Comparison of ENCODE assay signal across 8 mouse cellular contexts in genomic region chr10:116177390-116178179, GRCm38 (mm10).
DNase-seq lines count a peak whose midpoint lies in the region; ATAC-seq and TF ChIP-seq lines count a peak whose summit lies in the region.

No protein-coding gene starts in this region.

- H3K4me3 ChIP-seq in heart, embryonic 10.5 days = peak overlapping the region; percentile 55
- H3K4me3 ChIP-seq in heart, adult 2 months = no peak overlapping the region
- no peak overlapping the region for H3K4me3 ChIP-seq in hindbrain, embryonic 16.5 days (ENCODE audit: low read length)
- H3K4me3 ChIP-seq in midbrain, embryonic 13.5 days (replicated peaks) = peak overlapping the region; percentile 9

- no peak for TF ChIP-seq EP300 in heart, adult 2 months (IDR thresholded peaks at IDR 0.05; ENCODE audit: insufficient read depth, low read depth, low read length)

- no peak for TF ChIP-seq CTCF in heart, adult 2 months (IDR thresholded peaks at IDR 0.05)
- no peak for TF ChIP-seq CTCF in brain, embryonic 14.5 days (IDR thresholded peaks at IDR 0.05; ENCODE audit: borderline replicate concordance, extremely low read depth, insufficient read depth, insufficient read length)

- H3K27ac ChIP-seq in heart, embryonic 10.5 days = no peak overlapping the region; the same call in 1 of the 2 replicates
- no peak overlapping the region for H3K27ac ChIP-seq in heart, adult 2 months
- H3K27ac ChIP-seq in hindbrain, embryonic 16.5 days (ENCODE audit: low read depth, low read length) = no peak overlapping the region
- H3K27ac ChIP-seq in midbrain, embryonic 13.5 days = no peak overlapping the region

- H3K4me2 ChIP-seq in hindbrain, embryonic 16.5 days (ENCODE audit: low read length) = peak overlapping the region; percentile 20
- peak overlapping the region; percentile 28 for H3K4me2 ChIP-seq in midbrain, embryonic 13.5 days (replicated peaks)

- no peaks in the 10 kb centered on the region for H3K36me3 ChIP-seq in heart, embryonic 10.5 days
- H3K36me3 ChIP-seq in heart, adult 2 months (ENCODE audit: control insufficient read depth, insufficient read depth, low read length) = no peaks in the 10 kb centered on the region
- no peaks in the 10 kb centered on the region for H3K36me3 ChIP-seq in hindbrain, embryonic 16.5 days (ENCODE audit: control insufficient read depth, insufficient read depth, low read length)
- no peaks in the 10 kb centered on the region for H3K36me3 ChIP-seq in midbrain, embryonic 13.5 days

- no peaks in the 10 kb centered on the region for H3K27me3 ChIP-seq in heart, embryonic 10.5 days (ENCODE audit: insufficient read depth, poor library complexity, severe bottlenecking)
- 0 out of 2 replicates have a peak, but pooled peaks cover 1% of the 10 kb centered on the region for H3K27me3 ChIP-seq in heart, adult 2 months (ENCODE audit: control insufficient read depth, insufficient read depth, low read length)
- no peaks in the 10 kb centered on the region for H3K27me3 ChIP-seq in hindbrain, embryonic 16.5 days (replicated peaks; ENCODE audit: control insufficient read depth, insufficient read depth, low read length)
- H3K27me3 ChIP-seq in midbrain, embryonic 13.5 days = 0 out of 2 replicates have a peak, but pooled peaks cover 4% of the 10 kb centered on the region

- no peak overlapping the region for H3K9ac ChIP-seq in heart, adult 2 months (ENCODE audit: low read depth, low read length)
- H3K9ac ChIP-seq in hindbrain, embryonic 16.5 days (ENCODE audit: low read depth, low read length) = no peak overlapping the region
- H3K9ac ChIP-seq in midbrain, embryonic 13.5 days (replicated peaks) = no peak overlapping the region

- no peak for TF ChIP-seq POLR2A in heart, adult 2 months (IDR thresholded peaks at IDR 0.05; ENCODE audit: insufficient read depth, low read depth, low read length)
- TF ChIP-seq POLR2A in brain, embryonic 14.5 days (IDR thresholded peaks at IDR 0.05; ENCODE audit: borderline replicate concordance, extremely low read depth, insufficient read depth, insufficient read length, poor library complexity, severe bottlenecking) = no peak

- 22% methylated on average over 21 of the region's 21 CpGs for whole genome bisulfite sequencing in heart, embryonic 10.5 days
- WGBS in heart, adult 2 months = 15% methylated on average over 21 of the region's 21 CpGs
- WGBS in hindbrain, embryonic 16.5 days = 33% methylated on average over 21 of the region's 21 CpGs
- 41% methylated on average over 21 of the region's 21 CpGs for WGBS in midbrain, embryonic 13.5 days

- no peaks in the 10 kb centered on the region for H3K9me3 ChIP-seq in heart, embryonic 10.5 days
- H3K9me3 ChIP-seq in hindbrain, embryonic 16.5 days (ENCODE audit: control insufficient read depth, low read length) = no peaks in the 10 kb centered on the region
- H3K9me3 ChIP-seq in midbrain, embryonic 13.5 days = no peaks in the 10 kb centered on the region

- intact Hi-C loops in heart, adult 2 months (cut with DNase I) = no loop called here

- H3K4me1 ChIP-seq in heart, embryonic 10.5 days = peaks cover 6% of the 10 kb centered on the region; the same call in 1 of the 2 replicates
- H3K4me1 ChIP-seq in heart, adult 2 months (ENCODE audit: control insufficient read depth, insufficient read depth, low read length) = no peaks in the 10 kb centered on the region; the same call in 1 of the 2 replicates
- H3K4me1 ChIP-seq in hindbrain, embryonic 16.5 days (ENCODE audit: control insufficient read depth, insufficient read depth, low read depth, low read length) = peaks cover 4% of the 10 kb centered on the region
- H3K4me1 ChIP-seq in midbrain, embryonic 13.5 days (replicated peaks) = peaks cover 13% of the 10 kb centered on the region

- no peaks in the 10 kb centered on the region for H3K79me2 ChIP-seq in heart, adult 2 months (replicated peaks; ENCODE audit: control insufficient read depth, insufficient read depth, low read length)

- no peak for ATAC-seq in hindbrain, embryonic 16.5 days
- ATAC-seq in midbrain, embryonic 13.5 days = no peak

- no peak for DNase-seq in heart, embryonic 10.5 days (ENCODE audit: low spot score)
- no peak for DNase-seq in heart, adult 2 months
- peak; percentile 30 for DNase-seq in brain, embryonic 14.5 days (ENCODE audit: low read depth)
- no peak for DNase-seq in cerebellum, adult 11 months
- DNase-seq in gastrocnemius, postnatal 10 days = no peak
- DNase-seq in lung, adult 18-20 months = no peak

Comparison
In these comparisons a context has a peak if more than half of its experiments do, and no peak if none do; other contexts are left out.
1. H3K4me3 ChIP-seq: peak in heart, embryonic 10.5 days (single experiment) and midbrain, embryonic 13.5 days (single experiment); none in heart, adult 2 months (single experiment) and hindbrain, embryonic 16.5 days (single experiment).